Mouse (Mus musculus) brain, embryonic 14.5 days (tissue): ENCODE data around the gene Arl4a. TPM values are rescaled to one million over a fixed set of nuclear protein-coding genes. Genes with fewer than 3 reads are reported as not detected.
A peak's percentile ranks its signal among the peaks of the same experiment; 100 is the strongest.

Experiments
- DNase-seq: peaks from one replicate; pipeline ENCODE4 v3.0.0-alpha.2; 2011; ENCODE audit warnings: low read depth
- CTCF ChIP-seq: fragments of 200-500 bp; IDR thresholded peaks from 2 replicates; pipeline ENCODE4 v1.5.1; 2012; ENCODE audit warnings: inconsistent platforms, mild to moderate bottlenecking, moderate library complexity, borderline replicate concordance; ENCODE audit not compliant: insufficient read depth, insufficient read length; ENCODE audit errors: extremely low read depth
- POLR2A ChIP-seq: fragments of 200-500 bp; IDR thresholded peaks from 2 replicates; pipeline ENCODE4 v1.6.1; 2012; ENCODE audit warnings: mild to moderate bottlenecking, inconsistent platforms, borderline replicate concordance; ENCODE audit not compliant: poor library complexity, insufficient read depth, insufficient read length, severe bottlenecking; ENCODE audit errors: extremely low read depth
- polyA plus RNA-seq: library from polyadenylated mRNA; depleted of rRNA; stranded (reverse); fragments of >200 nt; gene quantifications from 2 replicates; pipeline ENCODE4 v1.2.3, GENCODE M21; 2012

Gene Arl4a
- polyA plus RNA-seq, 1 experiment: 52.1 TPM

DNA sequence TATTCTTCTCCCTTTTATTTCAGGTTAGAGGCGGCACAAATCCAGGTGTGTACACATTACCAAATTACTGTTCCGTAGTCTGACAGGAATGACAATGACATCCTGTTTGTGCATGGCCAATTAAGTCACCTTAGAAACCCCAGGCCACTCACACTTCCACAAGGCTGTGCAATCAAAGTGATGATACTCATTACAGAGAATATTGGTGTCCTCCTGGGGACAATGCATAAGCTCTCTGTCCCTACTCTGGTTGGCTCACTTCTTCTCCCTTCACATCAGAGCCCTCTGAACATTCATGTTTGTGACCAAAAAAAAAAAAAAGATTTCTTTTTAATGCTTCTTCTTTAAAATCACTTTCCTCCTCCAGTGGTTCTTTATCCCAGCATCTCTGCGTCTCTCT lies 10.0 kb downstream of the Arl4a start:
- TF ChIP-seq POLR2A (no peak), CTCF (no peak)
- DNase-seq: no peak

DNA sequence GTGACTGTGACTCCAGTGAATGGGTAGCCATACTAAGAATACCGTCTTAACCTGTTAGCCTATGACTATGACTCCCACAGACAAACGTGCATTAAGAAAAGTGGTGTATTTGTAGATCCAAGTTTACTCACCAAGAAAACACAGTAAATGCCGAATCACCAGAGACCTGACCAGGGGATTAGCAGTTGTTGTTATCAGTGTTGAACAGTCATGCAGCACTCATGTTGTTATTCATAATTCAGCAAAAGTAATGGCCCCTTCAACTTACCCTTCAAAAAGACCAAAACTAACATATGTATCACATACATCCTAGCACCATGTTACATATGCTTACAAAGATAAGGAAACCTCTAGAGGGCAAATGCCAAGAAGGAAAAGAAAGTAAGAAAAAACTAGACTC lies 10.4 kb downstream of the Arl4a start:
- DNase-seq: no peak
- TF ChIP-seq POLR2A: no peak
- TF ChIP-seq CTCF: no peak

DNA sequence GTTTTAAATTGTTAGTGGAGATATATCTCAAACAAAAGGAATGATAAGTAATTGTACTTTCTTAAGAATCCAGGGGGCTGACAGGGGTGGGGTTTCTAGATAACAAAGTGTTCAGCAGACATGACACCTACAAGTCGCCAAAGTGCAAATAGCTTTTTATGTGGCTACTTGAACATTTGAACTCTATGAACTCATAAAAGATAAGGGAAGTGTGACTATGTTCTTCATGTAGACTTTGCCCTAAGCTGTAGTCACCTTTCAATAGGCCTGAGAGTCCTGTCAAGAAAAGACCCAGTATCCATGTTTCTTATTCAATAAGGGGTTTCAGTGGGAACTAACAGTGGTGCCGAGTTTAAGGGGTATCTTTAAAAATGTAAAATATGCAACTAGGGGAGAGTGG lies 13.9 kb downstream of the Arl4a start:
- TF ChIP-seq CTCF: no peak
- TF ChIP-seq POLR2A: no peak
- DNase-seq: no peak

DNA sequence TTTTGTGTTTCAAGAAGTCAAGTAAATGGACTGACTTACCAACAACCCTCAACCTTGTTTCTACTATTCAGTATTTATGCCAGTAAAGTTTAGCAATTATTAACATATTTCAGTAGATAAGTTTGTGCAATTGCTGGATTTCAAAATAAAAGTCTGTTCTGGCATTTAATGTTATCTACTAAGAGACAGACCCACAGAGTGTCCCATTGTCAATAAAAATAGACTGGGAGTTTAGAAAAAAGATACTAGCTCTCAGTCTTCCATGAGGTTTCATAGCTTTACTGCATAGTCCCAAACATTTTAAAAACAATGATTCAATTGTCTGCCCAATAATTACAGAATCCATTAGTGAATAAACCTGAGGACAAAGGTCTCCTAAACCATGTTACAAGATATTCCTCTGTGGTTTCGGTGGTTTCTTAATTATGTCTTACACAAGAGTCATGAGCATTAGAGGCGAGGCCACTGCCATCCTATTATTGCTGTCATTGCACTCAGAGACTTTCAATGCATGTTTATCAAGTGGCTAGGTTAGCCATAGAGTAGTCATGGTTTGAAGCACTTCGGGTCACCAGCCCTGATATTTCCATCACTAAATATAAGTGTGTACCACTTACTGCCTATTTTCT lies 14.7 kb downstream of the Arl4a start:
- TF ChIP-seq POLR2A: no peak
- TF ChIP-seq CTCF: no peak
- no peak for DNase-seq

DNA sequence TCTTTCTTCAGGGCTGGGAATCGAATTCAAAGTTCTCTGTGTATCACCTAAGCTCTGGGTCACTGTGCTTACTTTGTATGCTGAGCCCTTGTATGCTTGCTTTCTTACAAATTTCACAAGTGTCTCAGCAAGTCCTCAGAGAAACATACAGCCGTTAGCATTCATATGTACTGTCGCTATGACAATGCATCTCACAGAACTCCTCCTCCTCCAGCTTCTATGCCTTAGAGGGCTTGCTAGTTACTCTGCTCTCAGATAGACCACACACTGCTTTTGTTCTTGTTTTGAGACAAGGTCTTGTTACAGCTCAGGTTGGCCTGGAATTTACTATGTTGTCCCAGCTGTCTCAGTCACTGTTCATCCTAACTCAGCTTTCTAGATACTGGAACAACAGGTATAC lies 15.5 kb downstream of the Arl4a start:
- TF ChIP-seq CTCF (no peak), POLR2A (no peak)
- no peak for DNase-seq

DNA sequence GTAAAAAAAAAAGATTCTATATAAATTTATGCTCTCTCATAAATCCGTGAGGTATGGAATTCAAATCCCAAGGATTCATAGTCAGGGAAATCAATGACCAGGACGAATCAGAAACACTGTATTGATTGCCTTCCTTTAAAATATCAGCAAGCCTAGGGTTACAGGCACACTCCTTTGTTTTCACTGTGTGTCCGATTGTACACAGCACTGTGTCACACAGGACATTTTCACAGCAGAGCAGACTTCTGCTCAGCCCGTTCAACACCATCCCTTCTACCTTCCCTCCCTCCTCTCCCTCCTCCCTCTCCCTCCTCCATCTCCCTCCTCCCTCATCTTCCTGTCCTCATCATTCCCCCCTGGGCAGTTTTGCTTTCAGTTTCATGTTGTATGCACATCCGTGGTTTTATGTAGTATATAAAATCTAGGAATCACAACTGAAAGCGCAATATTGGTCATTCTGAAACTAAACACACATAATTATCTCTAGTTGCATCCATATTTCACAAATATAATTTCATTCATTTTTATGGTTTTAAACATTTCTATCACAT lies 19.8 kb downstream of the Arl4a start:
- DNase-seq: no peak
- no peak for TF ChIP-seq POLR2A
- TF ChIP-seq CTCF: no peak

DNA sequence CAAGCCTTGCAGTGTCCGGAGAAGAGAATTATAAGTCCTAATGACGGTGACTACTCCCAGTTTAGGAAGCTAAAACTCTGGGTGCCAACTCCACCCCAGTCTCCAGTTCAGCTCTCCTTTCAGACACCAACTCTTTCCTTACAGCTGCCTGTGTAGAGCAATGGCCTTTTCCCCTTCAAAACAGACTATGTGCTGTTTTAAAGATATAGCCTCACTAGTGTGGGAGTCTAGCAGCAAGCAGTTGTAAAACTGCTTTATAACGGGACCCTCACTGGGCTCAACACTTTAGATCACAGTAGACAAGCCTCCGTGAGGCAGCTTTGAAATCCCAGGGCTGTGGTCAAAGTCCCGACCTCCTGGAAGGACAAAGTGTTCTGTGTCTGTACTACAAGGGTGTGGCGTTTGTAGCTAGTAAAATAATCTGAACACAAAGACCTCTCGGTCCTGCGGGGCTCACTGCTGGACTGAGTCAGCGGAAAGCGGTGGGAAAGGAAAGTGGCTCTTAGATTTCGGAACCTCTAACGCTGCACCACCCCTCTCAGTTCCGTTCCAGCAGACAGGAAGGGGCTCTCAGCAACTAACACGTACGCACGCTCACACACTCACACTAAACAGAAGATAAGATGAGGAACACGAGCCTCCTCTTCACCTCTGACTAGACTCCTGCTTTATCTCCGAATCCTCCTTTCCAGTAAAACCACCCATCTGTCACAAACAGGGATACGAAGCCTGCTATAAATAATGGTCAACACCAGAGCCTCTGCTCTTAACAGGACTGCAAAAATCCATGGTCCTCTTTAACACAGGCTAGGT lies 21.0 kb downstream of the Arl4a start:
- DNase-seq: peak; percentile 52
- TF ChIP-seq POLR2A (no peak), CTCF (no peak)

DNA sequence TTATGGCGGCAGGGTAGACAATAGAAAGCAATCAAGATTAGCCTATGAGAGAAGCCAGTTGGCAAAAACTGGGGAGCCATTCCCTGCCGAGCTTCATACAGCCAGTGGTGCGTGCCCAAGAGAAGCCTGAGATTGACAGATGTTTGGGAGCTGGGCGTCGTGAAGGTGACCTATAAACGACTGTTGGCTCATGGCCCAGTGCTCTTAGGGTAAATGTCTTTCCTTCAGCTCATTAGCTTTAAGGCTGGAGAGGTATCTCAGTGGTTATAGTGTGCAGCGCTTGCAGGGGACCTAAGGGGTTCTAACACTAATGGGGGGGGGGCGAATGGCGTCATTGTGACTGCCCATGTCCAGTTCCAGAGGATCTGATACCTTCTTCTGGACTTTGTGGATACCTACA lies 21.8 kb downstream of the Arl4a start:
- DNase-seq: peak; percentile 15
- TF ChIP-seq POLR2A (no peak), CTCF (no peak)

DNA sequence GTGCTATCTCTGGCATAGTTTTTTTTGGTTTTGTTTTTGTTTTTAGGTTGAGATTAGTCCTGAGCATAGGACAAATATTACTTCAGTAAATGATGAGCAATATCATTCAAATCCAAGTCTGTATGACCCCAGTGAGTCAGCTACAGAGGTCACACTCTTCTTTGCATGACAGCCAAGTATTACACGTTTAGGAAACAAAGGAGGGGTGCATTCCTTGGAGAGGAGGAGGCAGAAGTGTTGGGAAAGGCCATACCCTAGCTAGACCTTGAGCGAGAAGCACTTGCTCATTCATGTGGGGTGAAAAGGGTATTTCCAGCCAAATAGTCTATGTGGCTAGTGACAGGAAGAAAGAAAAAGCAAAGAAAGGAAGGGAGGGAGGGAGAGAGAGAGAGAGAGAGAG lies 28.0 kb downstream of the Arl4a start:
- DNase-seq: no peak

DNA sequence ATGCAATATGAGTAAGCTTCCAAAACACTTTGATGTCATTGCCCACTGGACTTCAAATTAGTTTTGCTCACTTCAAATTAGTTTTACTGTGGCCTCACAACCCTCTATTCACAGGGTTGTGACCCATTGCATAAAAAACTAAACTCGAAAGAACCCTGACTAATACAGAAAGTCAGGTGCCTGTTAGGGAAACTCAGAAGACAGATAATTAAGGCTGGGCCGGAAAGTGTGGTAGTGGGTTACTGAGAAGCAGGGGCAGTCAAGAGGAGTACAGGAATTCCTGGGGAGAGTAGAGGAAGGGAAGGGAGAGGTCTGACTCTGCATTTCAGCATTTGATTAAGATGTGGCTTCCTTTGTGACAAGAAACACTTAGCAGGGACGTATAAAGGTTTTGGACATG lies 29.4 kb downstream of the Arl4a start:
- DNase-seq: no peak
- TF ChIP-seq POLR2A (no peak), CTCF (no peak)

More for the DNA sequence above, 28.0 kb downstream of the Arl4a start:
- TF ChIP-seq POLR2A (no peak), CTCF (no peak)

DNA sequence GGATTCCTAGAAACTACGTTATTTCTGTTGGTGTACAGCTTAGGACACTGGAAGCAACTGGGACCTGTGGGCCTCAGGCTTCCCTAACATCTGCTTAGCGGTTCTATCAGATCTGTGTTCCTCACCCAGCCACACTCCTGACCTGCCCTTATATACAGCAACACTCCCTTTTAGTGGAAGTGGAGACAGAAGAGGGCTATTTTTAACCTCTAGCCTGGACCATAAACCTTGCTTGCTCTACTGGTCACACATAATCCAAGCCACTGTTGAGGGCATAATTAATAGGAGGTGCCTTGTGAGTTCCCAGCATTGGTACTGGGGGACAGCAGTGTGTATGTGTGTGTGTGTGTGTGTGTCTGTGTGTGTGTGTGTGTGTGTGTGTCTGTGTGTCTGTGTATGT lies 33.1 kb downstream of the Arl4a start:
- no peak for DNase-seq
- TF ChIP-seq POLR2A (no peak), CTCF (no peak)
